In the genomic region with DNA sequence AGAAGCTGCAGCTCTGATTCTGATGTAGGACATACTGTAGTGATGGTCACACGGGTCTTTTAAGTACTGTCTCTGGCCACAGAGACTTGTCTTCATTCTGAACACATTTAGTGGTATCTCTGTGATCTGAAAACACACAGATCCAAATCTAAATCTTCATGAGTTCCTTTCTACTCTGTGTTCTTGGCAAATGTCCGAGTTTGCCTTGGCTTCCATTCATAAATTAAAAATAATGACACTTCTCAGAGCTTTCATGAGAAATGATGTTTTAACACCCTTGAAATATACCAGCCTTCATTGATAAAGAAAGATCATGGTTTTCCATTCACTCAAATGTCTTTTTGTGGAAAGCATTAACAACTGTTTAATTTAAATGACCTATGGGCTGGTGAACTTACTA, we compare ENCODE assay signal across 19 mouse cellular contexts.
A peak's percentile ranks its signal among the peaks of the same experiment; 100 is the strongest.
DNase-seq lines count a peak whose midpoint lies in the region; ATAC-seq and TF ChIP-seq lines count a peak whose summit lies in the region.
"Had no signal": no experiment of that assay in that cellular context is flagged by ENCODE, and none has a peak within 500 bp of the region (broad histone marks: within the 10 kb centered on the region; RNA-seq: fewer than 3 reads in every experiment).

No protein-coding gene starts in this region.

- peak; percentile 24 to 53 for DNase-seq in cerebellum, postnatal 10 days
- DNase-seq in cerebellum, adult 8-10 months: no peak
- DNase-seq in forebrain, embryonic 14.5 days (ENCODE audit: low spot score): peak; percentile 52
- peak; percentile 7 for DNase-seq in hindbrain, postnatal 0 days (ENCODE audit: low spot score)
- no peak for DNase-seq in hindbrain, embryonic 10.5 days (ENCODE audit: low spot score)
- peak; percentile 34 for DNase-seq in gonadal fat pad, adult 2 months (ENCODE audit: low read depth)
- no peak for DNase-seq in thymus, postnatal 10 days (ENCODE audit: low spot score in 2 of 2)
- DNase-seq: adrenal gland, adult 8-10 months; adrenal gland, postnatal 14 days; adrenal gland, postnatal 36 days; B cell, adult 2 months; cerebellum, adult 11-12 months had no signal

- H3K9ac ChIP-seq in forebrain, embryonic 14.5 days (ENCODE audit: low read length): no peak overlapping the region
- no peak overlapping the region for H3K9ac ChIP-seq in forebrain, embryonic 12.5 days
- H3K9ac ChIP-seq in hindbrain, postnatal 0 days (replicated peaks; ENCODE audit: low read length): no peak overlapping the region
- H3K9ac ChIP-seq: embryonic facial prominence, embryonic 12.5 days had no signal

- ATAC-seq in forebrain, embryonic 14.5 days: no peak
- no peak for ATAC-seq in forebrain, embryonic 12.5 days (ENCODE audit: low FRiP score)
- no peak for ATAC-seq in hindbrain, postnatal 0 days
- ATAC-seq: activated CD4-positive, CD25-positive, alpha-beta regulatory T cell, adult 4 months; CD4-positive, CD25-positive, alpha-beta regulatory T cell, adult 4 months; Patski had no signal

- no peak for TF ChIP-seq CTCF in hindbrain, postnatal 0 days (IDR thresholded peaks at IDR 0.05; ENCODE audit: low read depth)

- H3K9me3 ChIP-seq in forebrain, embryonic 14.5 days (replicated peaks; ENCODE audit: control insufficient read depth, low read length): no peaks in the 10 kb centered on the region
- H3K9me3 ChIP-seq in forebrain, embryonic 12.5 days: no peaks in the 10 kb centered on the region
- no peaks in the 10 kb centered on the region for H3K9me3 ChIP-seq in hindbrain, postnatal 0 days (ENCODE audit: low read length)
- H3K9me3 ChIP-seq in hindbrain, embryonic 10.5 days: no peaks in the 10 kb centered on the region
- H3K9me3 ChIP-seq: embryonic facial prominence, embryonic 10.5 days; embryonic facial prominence, embryonic 12.5 days; G1E had no signal

- 0 out of 2 replicates have a peak, but pooled peaks cover 14% of the 10 kb centered on the region for H3K27me3 ChIP-seq in forebrain, embryonic 14.5 days (replicated peaks; ENCODE audit: control insufficient read depth, insufficient read depth, low read length)
- no peaks in the 10 kb centered on the region for H3K27me3 ChIP-seq in forebrain, embryonic 12.5 days
- H3K27me3 ChIP-seq in hindbrain, postnatal 0 days (ENCODE audit: insufficient read depth, low read length): no peaks in the 10 kb centered on the region; the same call in 1 of the 2 replicates
- no peaks in the 10 kb centered on the region for H3K27me3 ChIP-seq in hindbrain, embryonic 10.5 days (ENCODE audit: insufficient read depth, poor library complexity, severe bottlenecking)
- H3K27me3 ChIP-seq: embryonic facial prominence, embryonic 12.5 days; Patski had no signal

- H3K4me1 ChIP-seq in forebrain, embryonic 14.5 days (ENCODE audit: control insufficient read depth, insufficient read depth, low read length): no peaks in the 10 kb centered on the region
- no peaks in the 10 kb centered on the region for H3K4me1 ChIP-seq in forebrain, embryonic 12.5 days
- no peaks in the 10 kb centered on the region for H3K4me1 ChIP-seq in hindbrain, postnatal 0 days (ENCODE audit: insufficient read depth, low read length)
- no peaks in the 10 kb centered on the region for H3K4me1 ChIP-seq in hindbrain, embryonic 10.5 days (replicated peaks)
- H3K4me1 ChIP-seq: embryonic facial prominence, embryonic 10.5 days; embryonic facial prominence, embryonic 12.5 days had no signal

- H3K4me2 ChIP-seq in forebrain, embryonic 14.5 days (ENCODE audit: low read length): no peak overlapping the region
- no peak overlapping the region for H3K4me2 ChIP-seq in forebrain, embryonic 12.5 days
- no peak overlapping the region for H3K4me2 ChIP-seq in hindbrain, postnatal 0 days (ENCODE audit: low read depth, low read length)
- H3K4me2 ChIP-seq: embryonic facial prominence, embryonic 12.5 days had no signal

- H3K36me3 ChIP-seq in forebrain, embryonic 14.5 days (ENCODE audit: control insufficient read depth, insufficient read depth, low read length): no peaks in the 10 kb centered on the region
- H3K36me3 ChIP-seq in forebrain, embryonic 12.5 days (replicated peaks): no peaks in the 10 kb centered on the region
- H3K36me3 ChIP-seq in hindbrain, postnatal 0 days (ENCODE audit: insufficient read depth, low read length): no peaks in the 10 kb centered on the region
- H3K36me3 ChIP-seq in hindbrain, embryonic 10.5 days: no peaks in the 10 kb centered on the region
- H3K36me3 ChIP-seq: embryonic facial prominence, embryonic 10.5 days; embryonic facial prominence, embryonic 12.5 days; G1E had no signal

- WGBS in forebrain, embryonic 14.5 days: 68% methylated on average over 2 of the region's 2 CpGs
- 77% methylated on average over 2 of the region's 2 CpGs for whole genome bisulfite sequencing in forebrain, embryonic 12.5 days
- 73% methylated on average over 2 of the region's 2 CpGs for WGBS in hindbrain, postnatal 0 days
- WGBS in hindbrain, embryonic 10.5 days: 79% methylated on average over 2 of the region's 2 CpGs

- no peak overlapping the region for H3K4me3 ChIP-seq in forebrain, embryonic 14.5 days (ENCODE audit: low read depth, low read length)
- H3K4me3 ChIP-seq in forebrain, embryonic 12.5 days (replicated peaks): no peak overlapping the region
- no peak overlapping the region for H3K4me3 ChIP-seq in hindbrain, postnatal 0 days (ENCODE audit: low read length)
- no peak overlapping the region for H3K4me3 ChIP-seq in hindbrain, embryonic 10.5 days
- H3K4me3 ChIP-seq: embryonic facial prominence, embryonic 10.5 days; embryonic facial prominence, embryonic 12.5 days had no signal

- H3K27ac ChIP-seq in forebrain, embryonic 14.5 days (ENCODE audit: low read depth, low read length): no peak overlapping the region
- H3K27ac ChIP-seq in forebrain, embryonic 12.5 days: no peak overlapping the region
- no peak overlapping the region for H3K27ac ChIP-seq in hindbrain, postnatal 0 days
- H3K27ac ChIP-seq in hindbrain, embryonic 10.5 days: no peak overlapping the region
- H3K27ac ChIP-seq: embryonic facial prominence, embryonic 10.5 days; embryonic facial prominence, embryonic 12.5 days had no signal

Comparison
In these comparisons a context has a peak if more than half of its experiments do, and no peak if none do; other contexts are left out.
1. DNase-seq: peak in cerebellum, postnatal 10 days (2 of 2), forebrain, embryonic 14.5 days (single experiment), hindbrain, postnatal 0 days (single experiment) and gonadal fat pad, adult 2 months (single experiment); none in cerebellum, adult 8-10 months (single experiment), hindbrain, embryonic 10.5 days (single experiment) and thymus, postnatal 10 days (0 of 2).